Mouse (Mus musculus): ENCODE data around the gene Cd209d. TPM values are rescaled to one million over a fixed set of nuclear protein-coding genes. Genes with fewer than 3 reads are reported as not detected.
"Not testable (repeated sequence)": the region's sequence is repeated elsewhere in the genome, so short reads cannot be mapped to it uniquely, and the experiment has no call there.

Gene Cd209d
- 0.46 TPM in 2 replicates for polyA plus RNA-seq (2015; fragmentation: Nextera tagmentation; extraction: Ambion mirVana)

DNA sequence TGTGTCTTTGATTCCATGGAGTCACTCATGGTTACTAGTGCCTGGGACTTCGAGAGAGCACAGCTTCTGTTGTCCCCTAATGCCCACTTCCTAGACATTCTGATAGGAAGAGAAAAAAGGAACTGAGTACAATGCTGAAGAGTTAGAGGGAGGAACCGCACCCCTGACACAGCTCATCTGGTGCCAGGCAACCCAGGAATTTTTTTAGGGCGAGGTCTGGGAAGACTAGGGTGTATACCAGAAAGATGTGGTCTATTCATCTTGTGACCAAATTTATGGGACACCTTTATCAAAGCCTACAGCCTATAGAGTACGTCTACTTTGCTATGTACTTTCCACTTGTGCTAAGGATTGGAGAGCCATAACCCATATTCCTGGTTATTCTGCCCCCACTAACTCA lies at the start of gene Cd209d:
Gene Cd209d, minus strand, starts transcription at position 101 of the 400 bp plus-strand sequence.
- DNase-seq (ENCODE audit: low spot score), result no peak

GRCm38 (mm10) chr8:3926744-3927143 lies 48.4 kb upstream of the Cd209d start, which contains the start of gene Cd209b:
Gene Cd209b, minus strand, starts transcription at chr8:3926844.
- no peak for DNase-seq (ENCODE audit: low spot score)

DNA sequence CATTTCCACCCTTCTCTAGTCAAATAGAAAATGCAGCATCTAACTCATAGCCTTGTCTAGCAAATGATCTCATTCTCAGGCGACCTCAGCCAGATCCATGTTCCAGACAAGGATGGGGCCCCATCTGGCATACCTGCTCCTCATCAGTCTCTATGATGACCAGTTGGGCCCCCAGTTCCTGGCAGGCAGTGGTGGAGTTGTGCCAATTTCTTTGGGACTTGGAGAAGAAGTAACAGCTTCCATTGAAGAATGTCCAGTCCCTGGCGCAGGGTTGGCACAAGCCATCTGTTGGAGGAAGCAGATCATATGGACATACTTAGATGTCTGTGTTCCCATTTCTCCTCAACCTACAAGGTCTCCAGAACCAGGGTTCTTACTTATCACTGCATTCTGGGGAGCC lies 2.2 kb downstream of the Cd209d start:
- DNase-seq (ENCODE audit: low spot score), result no peak

GRCm38 (mm10) chr8:3862736-3863135 lies 15.6 kb downstream of the Cd209d start:
- DNase-seq (ENCODE audit: low spot score), result not testable (repeated sequence)

GRCm38 (mm10) chr8:3854209-3854608 lies 24.1 kb downstream of the Cd209d start, which contains the start of gene Cd209e:
Gene Cd209e, minus strand, starts transcription at chr8:3854309.
- no peak for DNase-seq (ENCODE audit: low spot score)

Other genes with a start within 250 kb of the Cd209d start
- 114 and 120 TPM in 2 replicates for gene Stxbp2, start 247.6 kb downstream of the Cd209d start, polyA plus RNA-seq (2015; fragmentation: Nextera tagmentation; extraction: Ambion mirVana)
- gene Retn, start 222.8 kb downstream of the Cd209d start, polyA plus RNA-seq (2015; fragmentation: Nextera tagmentation; extraction: Ambion mirVana), result 1.0 and 1.5 TPM in 2 replicates
- gene Mcemp1, start 212.8 kb downstream of the Cd209d start, polyA plus RNA-seq (2015; fragmentation: Nextera tagmentation; extraction: Ambion mirVana), result 0.78 and 0.88 TPM in 2 replicates
- 1.6 and 2.1 TPM in 2 replicates for gene Fcor, start 206.2 kb downstream of the Cd209d start, polyA plus RNA-seq (2015; fragmentation: Nextera tagmentation; extraction: Ambion mirVana)
- gene Trappc5, start 202.3 kb downstream of the Cd209d start, polyA plus RNA-seq (2015; fragmentation: Nextera tagmentation; extraction: Ambion mirVana), result 39.7 and 41.7 TPM in 2 replicates
- gene Fcer2a, start 184.4 kb downstream of the Cd209d start, polyA plus RNA-seq (2015; fragmentation: Nextera tagmentation; extraction: Ambion mirVana), result 0.31 and 0.37 TPM in 2 replicates
- gene Clec4g, start 157.9 kb downstream of the Cd209d start, polyA plus RNA-seq (2015; fragmentation: Nextera tagmentation; extraction: Ambion mirVana), result 0.10 and 0.18 TPM in 2 replicates
- gene Cd209a, start 129.6 kb downstream of the Cd209d start, polyA plus RNA-seq (2015; fragmentation: Nextera tagmentation; extraction: Ambion mirVana), result 1.1 and 1.3 TPM in 2 replicates
- gene Cd209e, start 24.2 kb downstream of the Cd209d start, polyA plus RNA-seq (2015; fragmentation: Nextera tagmentation; extraction: Ambion mirVana), result 0.22 and 0.29 TPM in 2 replicates
- 0.12 and 0.16 TPM in 2 replicates for gene Cd209b, start 48.3 kb upstream of the Cd209d start, polyA plus RNA-seq (2015; fragmentation: Nextera tagmentation; extraction: Ambion mirVana)
- gene Cd209c, start 76.2 kb upstream of the Cd209d start, polyA plus RNA-seq (2015; fragmentation: Nextera tagmentation; extraction: Ambion mirVana), result 0.30 and 0.32 TPM in 2 replicates
- 0.45 and 0.83 TPM in 2 replicates for gene Cd209f, start 227.3 kb upstream of the Cd209d start, polyA plus RNA-seq (2015; fragmentation: Nextera tagmentation; extraction: Ambion mirVana)

Data from thymus, postnatal 0 days (tissue).